Mouse (Mus musculus) adrenal gland, postnatal 25 days (tissue): ENCODE results near the gene Tfdp1. TPM values are rescaled to one million over a fixed set of nuclear protein-coding genes. Genes with fewer than 3 reads are reported as not detected.
"Not testable (repeated sequence)": the region's sequence is repeated elsewhere in the genome, so short reads cannot be mapped to it uniquely, and the experiment has no call there.

Experiments used
- DNase-seq: peaks from one replicate; pipeline ENCODE4 v3.0.0; 2021; ENCODE audit warnings: mixed read lengths
- long read RNA-seq: library from polyadenylated mRNA; stranded (forward); transcript quantifications from one replicate; pipeline ENCODE4 v2.0.0, GENCODE M21; 2021
- total RNA-seq: library from RNA; stranded (reverse); gene quantifications from 2 replicates; pipeline ENCODE4 v1.2.3, GENCODE M21; 2021

The Tfdp1 gene
- 56.6 and 63.8 TPM in 2 replicates for total RNA-seq
- long read RNA-seq, transcript Tfdp1-204 (12 exons, 2,511 nt), result major isoform, 29 of 130 reads
- long read RNA-seq, transcript Tfdp1-201 (11 exons, 1,700 nt), result minor isoform, 10 of 130 reads
- long read RNA-seq, transcript Tfdp1-203 (11 exons, 2,421 nt), result minor isoform, 5 of 130 reads
- long read RNA-seq, partial matches to known transcripts, result 16 of 130 reads
- long read RNA-seq, other reads (novel, unspliced or antisense), result 70 of 130 reads

DNA sequence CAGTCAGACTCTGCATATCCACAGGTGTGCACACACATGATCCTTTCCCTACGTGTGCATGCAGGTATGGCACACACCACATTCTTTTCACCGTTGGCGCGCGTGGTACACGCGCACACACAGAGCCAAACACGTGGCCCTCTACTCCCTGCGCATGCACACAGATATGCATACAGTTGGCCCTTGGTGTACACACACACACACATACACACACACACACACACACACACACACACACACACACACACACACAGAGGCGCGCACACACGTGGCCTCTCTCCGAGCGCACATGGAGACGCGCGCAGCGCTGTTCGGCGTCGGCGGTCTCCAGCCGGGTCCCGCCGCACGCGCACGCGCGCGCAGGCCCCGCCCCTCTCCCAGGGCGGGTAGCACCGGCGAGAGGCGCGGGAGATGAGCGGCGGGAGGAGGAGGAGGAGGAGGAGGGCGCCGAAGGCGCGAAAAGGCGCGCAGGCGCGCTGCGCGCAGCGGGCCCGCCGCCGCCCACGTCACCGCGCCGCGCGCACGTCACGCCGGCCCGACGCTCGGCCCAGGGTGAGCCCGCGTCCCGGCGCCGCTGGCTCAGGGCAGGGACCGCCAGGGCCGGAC is at the start of gene Tfdp1:
Gene Tfdp1, plus strand, starts transcription at position 497 of the 606 bp plus-strand sequence.
- DNase-seq, result peak; percentile 88

DNA sequence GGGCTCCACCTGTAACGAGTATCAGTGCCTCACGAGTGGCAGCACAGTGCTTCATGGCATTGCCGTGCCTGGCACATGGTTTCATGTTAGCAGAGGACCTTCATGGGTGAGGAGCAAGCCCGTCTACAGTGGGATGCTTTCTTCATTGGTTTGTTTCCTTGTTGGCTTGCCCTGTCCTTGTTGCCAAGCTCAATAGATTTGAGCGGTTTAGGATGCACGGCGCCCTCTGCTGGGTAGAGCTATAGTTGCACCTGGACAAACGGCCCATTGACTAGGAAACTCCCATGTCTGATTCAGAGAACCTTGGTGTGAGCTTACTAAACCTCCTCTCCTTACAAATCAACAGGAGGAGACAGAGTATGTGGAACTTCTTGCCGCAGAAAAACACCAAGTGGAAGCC is 46.2 kb upstream of the Tfdp1 start:
- peak; percentile 82 for DNase-seq

DNA sequence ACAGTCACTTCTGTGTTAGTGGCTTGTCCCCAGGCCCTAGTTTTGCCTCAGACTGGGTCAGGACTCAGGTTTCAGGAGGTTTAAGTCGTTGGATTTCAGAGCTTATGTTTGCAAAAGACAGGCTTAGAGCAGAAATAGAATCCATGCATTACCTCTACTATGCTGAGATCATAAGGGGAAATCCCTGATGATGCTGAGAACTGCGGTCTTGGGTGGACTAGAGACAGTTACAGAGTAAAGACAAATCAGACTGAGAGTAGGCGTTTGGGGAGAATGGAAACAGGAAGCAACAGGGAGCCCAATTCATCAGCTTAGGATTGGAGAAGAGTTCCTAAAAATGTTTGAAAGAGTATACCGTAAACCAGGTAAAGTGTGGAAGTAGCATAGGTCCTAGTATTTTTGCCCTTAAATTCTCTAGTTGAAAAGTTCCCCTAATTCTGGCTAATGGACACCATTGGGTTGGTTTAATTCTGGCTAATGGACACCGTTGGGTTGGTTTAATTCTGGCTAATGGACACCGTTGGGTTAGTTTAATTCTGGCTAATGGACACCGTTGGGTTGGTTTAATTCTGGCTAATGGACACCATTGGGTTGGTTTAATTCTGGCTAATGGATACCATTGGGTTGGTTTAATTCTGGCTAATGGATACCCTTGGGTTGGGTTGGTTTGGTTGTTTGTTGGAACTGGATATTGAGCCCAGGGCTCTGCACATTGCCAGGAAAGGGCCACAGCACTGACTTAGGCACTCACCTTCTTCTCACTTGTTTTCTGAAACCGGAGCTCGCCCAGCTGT is 44.7 kb upstream of the Tfdp1 start:
- no peak for DNase-seq

DNA sequence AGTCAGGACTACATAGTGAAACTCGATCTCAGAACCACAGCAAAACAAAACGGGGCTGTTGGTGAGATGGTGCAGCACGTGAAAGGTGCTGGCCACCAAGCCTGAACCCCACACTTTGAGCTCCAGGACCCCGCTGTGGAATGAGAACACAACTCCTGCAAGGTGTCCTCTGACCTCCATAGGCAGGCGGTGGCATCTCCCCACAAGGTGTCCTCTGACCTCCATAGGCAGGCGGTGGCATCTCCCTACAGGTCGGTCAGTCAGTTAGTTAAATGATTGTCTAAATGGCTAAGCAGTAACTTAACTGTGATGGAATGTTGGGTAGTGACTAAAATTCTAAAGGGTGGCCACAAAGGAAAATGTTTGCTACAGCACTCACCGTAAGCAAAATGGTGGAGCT is 39.0 kb upstream of the Tfdp1 start:
- no peak for DNase-seq

DNA sequence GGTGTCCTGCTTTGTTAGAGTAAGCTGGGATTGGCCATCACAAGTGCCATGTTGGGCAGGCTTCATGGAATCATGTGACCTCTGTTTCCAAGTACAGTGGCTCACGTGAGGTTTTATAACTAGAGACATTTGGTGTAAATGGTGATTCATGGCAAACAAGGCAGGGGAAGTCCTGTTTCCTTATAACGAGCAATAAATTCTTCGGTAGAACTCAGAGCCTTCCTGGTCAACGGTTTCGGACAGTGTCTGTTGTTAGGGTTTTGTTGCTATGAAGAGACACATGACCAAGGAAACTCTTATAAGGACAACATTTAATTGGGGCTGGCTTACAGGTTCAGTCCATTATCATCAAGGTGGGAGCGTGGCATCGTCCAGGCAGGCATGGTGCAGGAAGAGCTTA is 37.5 kb upstream of the Tfdp1 start:
- no peak for DNase-seq

DNA sequence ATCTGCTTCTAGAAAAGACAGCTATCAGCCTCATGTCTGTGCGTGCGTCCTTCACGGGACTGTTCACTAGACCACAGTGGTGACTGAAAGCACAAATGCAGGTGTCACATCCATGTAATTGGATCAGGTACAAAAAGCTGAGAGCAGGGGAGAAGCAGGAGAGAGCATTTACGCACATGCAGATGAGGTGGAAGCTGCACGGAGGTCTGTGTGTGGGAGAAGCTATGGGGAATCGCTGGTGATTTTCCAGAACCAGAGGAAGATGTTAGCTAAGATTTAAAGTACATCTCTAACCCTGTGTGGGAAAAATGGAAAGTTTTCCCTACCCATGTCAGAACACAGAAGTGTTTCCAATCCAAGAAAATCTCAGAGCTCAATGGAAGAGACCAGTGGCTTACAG is 33.1 kb upstream of the Tfdp1 start:
- DNase-seq, result no peak

DNA sequence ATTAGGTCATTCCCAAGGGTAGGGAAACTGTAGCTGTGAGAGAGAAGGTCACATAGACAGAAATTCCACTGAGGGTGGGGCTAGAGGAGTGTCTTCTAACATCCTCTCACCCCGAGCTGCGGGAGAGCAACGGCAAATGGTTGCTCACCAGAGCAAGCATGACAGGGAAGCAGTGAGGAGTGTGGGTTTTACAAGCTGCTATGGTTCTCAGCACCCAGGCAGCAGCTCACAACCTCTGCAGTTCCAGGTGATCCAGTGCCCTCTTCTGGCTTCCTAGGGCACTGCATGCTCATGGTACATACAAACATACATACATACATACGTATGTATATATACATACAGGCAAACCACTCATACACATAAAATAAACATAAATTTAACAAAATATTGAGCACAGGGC is 32.7 kb upstream of the Tfdp1 start:
- no peak for DNase-seq

DNA sequence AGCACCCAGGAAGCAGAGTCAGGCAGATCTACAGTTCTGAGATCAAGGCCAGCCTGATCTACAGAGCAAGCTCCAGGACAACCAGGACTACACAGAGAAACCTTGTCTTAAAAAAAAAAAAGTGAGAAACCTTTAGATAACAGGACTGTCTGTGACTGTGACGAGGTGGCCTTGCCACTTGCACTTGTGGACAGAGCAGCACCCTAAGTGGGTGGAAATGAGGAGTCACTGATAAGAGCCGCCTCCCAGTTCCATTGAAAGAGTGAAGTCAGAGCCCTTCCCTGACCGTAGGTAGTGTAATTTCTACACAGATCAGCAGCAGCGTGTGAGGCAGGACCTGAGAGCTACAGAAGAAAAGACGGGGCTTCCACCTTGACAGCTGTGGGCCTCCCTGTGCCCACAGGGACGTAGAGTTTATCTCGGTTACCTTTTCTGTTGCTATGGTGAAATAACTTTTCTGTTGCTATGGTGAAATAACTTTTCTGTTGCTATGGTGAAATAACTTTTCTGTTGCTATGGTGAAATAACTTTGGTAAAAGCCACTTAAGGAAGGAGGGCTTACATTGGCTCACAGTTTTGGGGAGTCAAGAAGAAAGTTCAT is 32.1 kb upstream of the Tfdp1 start:
- no peak for DNase-seq

DNA sequence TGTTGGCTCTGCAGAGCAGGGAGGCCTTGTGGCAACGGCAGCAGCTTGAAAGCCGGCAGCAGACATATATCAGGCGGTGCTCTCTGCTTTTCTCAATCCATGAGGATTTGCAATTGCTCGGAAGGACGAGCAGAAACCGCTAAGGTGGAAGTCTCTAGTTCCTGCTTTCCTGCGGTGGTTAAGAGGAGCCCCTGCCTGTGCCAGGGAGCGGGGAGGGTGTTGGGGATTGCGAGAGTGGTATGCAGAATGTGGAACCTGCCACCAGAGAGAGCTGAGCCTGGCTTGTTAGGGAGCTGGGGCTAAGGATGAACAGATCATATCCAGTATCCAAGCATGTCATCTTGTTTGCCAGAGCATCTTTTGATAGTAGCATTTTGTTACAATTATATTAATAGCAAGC is 31.6 kb upstream of the Tfdp1 start:
- DNase-seq, result no peak

DNA sequence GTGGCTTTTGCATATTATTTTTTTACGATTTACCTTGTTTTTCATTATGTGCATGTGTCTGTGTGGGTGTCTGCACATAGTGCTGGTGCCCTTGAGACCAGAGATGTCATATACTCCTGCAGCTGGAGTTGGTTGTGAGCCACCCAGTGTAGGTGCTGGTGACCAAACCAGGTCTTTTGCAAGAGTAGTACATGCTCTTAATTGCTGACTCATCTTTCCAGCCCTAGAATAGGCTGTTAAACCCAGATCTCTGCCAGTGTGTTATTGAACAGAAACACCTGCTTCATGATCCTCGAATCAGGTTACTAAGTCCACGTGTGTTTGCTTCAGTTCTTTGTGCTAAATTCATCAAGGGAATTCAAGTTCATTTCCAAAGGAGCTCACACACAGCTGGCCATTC is 23.6 kb upstream of the Tfdp1 start:
- DNase-seq, result no peak

DNA sequence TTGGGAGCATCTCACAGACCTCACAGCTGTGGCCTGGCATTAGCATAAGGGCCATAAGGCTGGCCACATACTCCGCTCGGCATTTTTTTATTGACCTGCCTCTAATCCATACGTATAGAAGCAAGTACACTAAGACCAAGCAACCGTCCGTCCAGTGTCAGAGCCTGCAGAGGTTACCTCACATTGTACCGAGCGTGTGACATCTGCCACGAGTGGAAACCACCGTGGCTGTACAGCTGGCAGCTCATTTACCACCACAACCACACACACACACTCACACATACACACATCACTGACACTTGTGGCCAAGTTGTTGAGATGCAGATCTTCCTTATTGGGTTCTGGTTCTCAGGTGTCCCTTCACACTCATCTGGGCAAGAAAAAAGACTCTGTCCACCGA is 21.9 kb upstream of the Tfdp1 start:
- no peak for DNase-seq

DNA sequence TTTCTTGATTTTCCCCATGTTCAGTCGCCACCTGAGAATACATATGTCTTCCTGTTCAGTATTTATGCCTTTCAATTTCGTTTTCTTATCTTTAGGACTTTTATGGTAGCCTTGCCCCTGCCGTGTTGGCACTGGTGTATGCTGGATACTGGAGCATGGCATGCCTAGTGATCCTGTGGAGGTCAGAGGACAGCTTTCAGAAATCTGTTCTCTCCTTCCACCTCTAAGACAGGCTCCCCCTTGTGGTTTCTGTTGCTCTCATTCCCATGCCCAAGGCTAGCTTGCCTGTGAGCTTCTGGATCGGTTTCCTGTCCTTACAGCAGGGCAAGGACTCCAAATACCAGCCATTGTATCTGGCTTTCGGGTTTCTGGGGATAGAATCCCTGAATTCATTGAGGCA is 12.0 kb upstream of the Tfdp1 start:
- DNase-seq, result peak; percentile 9

DNA sequence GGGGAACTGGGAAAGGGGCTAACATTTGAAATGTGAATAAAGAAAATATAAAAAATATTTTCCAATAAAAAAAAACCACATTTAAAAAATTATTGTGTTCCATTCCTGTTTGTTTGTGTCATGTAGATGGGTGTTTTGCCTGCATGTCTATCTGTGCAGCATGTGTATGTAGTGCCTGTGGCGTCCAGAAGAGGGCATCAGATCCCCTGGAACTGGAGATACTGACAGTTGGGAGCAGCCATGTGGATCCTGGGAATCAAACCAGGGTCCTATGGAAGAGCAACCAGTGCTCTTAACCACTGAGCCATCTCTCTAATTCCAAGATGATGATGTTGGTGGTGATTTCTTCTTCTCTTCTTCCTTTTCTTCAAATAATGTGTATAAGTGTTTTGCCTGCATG is 3.9 kb upstream of the Tfdp1 start:
- DNase-seq, result no peak

DNA sequence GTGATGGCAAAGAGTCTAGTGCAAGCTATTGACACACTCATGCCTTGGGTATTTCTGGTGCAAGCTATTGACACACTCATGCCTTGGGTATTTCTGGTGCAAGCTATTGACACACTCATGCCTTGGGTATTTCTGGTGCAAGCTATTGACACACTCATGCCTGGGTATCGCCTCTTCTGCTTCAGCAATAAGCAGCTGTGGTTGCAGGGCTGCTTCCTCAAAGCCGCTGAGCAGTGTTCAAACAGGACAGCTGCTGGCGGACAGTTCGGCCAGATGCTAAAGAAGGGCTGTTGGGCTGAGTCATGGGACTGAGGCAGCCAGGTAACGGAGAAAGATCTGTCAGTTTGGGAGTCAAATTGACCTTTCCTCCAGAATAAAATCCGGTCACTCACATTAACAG is 1.3 kb upstream of the Tfdp1 start:
- DNase-seq, result not testable (repeated sequence)

DNA sequence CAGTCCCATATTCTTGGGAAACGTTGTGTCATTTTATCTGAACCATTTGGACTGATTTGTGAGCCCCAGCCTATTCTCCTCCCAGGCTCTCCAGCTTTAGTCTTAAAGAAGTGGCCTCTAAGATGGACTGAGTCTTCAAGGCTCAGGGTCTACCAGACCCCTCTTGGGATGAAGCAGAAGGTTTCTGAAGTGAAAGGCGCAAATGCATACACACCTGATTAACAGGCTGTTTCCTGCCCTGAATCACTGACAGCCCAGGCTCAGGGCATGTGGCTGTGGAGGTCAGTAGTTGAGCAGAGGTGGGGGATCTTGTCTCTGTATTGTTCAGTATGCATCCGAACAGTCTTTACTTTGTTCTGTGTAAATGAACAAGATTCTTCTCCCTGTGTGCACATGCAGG is 873 bp upstream of the Tfdp1 start:
- DNase-seq, result no peak

DNA sequence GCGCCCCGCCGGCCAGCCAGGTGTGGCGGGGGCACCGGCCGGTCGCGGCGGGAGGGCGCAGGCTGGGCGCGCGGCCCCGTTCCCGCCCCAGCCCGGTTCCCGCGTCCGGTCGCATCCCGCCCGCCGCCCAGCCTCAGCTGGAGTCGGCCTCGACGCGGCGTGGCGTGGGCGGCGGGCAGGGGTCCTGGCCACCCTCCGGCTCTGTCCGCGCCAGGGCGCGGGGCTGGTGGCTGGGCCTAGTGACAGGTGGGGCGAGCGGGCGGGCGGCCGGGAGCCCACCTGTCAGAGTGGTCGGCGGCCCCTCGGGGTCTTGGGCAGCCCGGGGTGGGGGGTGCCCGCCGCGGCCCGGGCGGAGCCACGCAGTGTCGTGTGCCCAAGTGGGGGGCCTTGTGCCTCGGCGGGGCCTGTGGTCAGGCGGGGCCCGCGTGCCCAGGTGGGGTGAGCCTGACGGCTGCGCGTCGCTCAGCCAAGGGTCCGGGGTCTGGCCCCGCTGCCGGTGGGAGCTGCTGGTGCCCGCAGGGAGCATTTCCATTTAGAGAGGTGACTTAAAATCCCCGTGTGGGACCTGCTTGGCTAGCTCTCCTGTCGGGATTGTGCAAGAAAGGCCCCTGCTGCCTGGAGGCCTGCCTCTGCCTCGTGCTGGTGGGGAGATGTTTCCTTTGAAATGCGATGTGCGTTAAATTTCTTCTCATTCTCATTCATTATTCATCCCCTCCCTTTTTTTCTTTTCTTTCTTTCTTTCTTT is 522 bp downstream of the Tfdp1 start:
- peak; percentile 35 for DNase-seq

DNA sequence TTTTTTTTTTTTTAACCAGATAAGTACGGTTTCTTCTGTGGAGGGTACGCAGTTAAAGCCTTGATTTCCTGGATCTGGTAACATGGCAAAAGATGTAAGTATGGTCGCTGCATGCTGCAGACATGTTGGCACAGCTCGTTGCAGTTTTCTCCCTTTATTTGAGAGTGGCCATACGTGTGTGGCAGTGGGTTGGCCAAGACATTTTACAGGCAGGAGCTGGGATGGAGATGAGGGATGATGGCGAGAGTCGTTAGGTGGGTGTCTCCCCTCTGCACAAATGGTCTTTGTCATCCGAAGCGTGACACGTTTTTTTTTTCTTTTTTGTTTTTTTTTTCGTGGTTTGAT is 1.1 kb downstream of the Tfdp1 start:
- DNase-seq, result no peak

DNA sequence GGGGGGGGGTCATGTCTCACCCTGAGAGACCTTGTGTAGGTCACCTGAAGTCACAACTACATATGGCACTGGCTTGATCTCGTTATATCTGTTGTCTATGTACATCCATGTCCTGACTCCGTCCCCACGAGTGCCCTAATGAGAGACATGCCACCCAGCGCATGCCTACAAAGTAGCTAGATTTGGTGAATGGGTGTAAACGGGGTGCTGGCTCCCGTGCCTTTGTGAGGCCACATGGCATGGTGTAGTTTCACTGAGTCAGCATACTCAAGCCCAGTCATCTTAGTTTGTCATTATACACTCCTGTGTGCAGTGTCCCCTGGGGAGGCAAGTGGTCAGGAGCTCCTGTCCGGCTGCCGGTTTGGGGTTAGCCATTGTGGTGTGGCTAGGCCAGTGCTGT is 2.1 kb downstream of the Tfdp1 start:
- DNase-seq, result no peak

DNA sequence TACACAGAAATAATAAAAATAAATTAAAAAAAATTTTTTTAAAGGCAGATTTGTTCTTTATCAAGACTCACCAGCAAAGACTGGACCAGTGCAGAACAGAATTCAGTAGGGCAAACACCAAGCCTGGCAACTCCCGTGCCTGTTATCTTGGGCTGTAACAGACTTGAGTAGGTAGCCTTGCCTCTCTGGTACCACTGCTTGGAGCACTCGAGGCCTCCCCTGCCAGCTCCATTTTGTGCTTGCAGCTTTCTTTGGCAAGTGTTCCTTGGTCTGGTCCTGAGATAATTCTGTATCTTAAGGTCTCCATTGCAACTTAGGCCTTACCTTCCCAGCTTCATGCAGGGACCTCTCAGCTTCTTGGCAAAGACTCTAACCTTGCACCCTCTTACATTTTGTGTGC is 3.8 kb downstream of the Tfdp1 start:
- no peak for DNase-seq

DNA sequence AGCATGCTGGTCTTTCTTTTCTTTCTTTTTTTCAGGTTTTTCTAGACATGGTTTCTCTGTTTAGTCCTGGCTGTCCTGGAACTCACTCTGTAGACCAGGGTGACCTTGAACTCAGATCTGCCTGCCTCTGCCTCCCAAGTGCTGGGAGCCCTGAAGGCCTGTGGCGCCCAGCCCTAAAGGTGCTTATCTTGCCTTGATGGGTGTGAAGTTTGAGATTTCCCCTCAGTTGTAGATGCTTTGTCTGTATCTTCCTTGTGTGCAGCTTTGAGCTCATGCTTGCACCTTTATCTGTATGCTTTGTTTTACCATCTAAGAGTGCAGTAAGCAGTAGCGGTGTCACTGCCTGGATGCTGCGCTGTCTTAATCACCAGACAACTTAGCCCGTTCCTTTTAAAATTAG is 4.6 kb downstream of the Tfdp1 start:
- no peak for DNase-seq

DNA sequence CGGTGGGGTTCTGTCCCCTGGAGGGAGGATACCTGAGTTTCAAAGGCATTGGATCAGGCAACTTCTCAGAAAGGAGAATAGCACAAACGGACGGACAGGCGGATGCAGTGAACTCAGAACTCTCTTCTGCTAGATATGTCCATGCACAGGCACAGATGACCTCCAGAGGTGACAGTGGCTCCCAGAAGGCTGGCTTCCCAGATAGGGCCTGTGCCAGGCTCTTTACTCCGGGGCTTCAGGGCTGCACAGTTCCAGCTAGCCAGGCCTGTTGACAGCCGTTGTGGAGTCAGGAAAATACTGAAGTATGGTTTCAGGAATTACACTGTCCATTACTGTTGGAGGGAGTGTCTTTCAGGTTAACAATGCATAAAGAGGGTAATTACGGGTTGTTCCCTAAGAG is 11.5 kb downstream of the Tfdp1 start:
- no peak for DNase-seq

DNA sequence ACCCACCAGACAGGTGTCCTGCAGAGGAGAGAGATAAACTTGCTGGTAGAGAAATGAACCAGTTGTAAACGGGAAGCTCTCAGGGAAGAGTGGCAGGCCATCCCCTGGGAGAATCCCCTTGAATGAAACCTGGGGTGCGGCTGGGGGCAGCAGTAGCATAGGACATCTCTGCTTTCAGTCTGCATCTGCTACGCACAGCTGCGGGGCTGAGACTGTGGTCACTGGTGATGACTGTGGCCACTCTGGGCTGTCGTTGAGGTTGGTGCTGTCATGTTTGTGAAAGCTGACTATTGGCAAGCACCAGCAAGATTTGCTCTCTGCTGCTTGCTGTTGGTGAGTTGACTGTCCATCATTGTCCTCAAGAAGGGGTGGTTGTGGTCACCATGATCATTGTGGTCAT is 13.0 kb downstream of the Tfdp1 start:
- no peak for DNase-seq

DNA sequence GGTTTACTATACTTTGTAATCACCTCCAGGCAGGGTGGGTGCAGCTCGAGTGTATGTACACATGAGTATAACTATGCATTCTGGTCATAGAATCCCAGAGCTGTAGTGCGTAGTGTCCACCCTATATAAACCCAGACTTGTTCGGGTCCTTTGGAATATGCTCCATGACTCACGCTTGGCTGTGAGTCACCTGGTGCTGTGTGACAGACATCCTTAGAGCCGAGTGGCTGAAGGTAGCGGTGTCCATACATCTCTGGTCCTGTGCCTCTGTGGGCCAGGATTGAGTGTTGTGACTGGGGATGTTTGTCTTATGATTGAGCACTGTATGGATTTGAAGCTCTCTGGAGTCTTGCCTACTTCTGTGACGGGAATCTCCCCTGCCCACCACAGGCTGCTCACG is 14.1 kb downstream of the Tfdp1 start:
- no peak for DNase-seq
